Mouse (Mus musculus): ENCODE results near the gene Vasp. TPM values are rescaled to one million over a fixed set of nuclear protein-coding genes. Genes with fewer than 3 reads are reported as not detected.
A peak's percentile ranks its signal among the peaks of the same experiment; 100 is the strongest.

Gene Vasp
- polyA plus RNA-seq, 1 experiment: 517 TPM

DNA sequence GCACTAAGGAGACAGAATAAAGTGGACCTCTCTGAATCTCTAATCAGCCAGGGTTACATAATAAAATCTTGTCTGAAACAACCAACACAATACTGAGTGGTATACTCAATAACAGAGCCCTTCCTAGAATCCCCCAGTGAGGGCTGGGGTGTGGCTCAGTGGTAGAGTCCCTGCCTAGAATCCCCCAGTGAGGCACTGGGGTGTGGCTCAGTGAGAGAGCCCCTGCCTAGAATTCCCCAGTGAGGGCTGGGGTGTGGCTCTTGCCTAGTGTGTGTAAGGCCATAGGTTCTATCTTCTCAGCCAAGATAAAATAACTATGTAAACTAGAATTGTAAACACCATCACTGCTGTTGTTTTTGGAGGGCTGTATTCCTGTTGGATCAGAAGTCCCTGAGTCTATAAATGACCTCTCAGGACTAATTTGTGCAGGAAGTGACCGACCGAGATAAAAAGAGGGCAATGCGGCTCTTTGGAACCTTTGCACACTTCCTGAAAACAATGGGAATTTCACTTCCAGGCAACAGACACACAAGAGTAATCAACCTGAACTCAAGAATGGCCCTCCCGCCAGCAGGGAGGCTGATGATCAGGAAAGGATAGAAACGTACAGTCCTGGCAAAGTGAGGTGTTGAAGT, 60.5 kb downstream of the Vasp start:
- Histone ChIP-seq H3K4me3 (ENCODE audit: low read depth, low read length) (no peak overlapping the region), H3K27me3 (ENCODE audit: control insufficient read depth, insufficient read depth, low read length) (peaks cover 16% of the 10 kb centered on the region), H3K27ac (ENCODE audit: insufficient read depth, low read depth, low read length) (0 out of 2 replicates have a peak overlapping the region, but pooled peaks have one; percentile 8), H3K36me3 (ENCODE audit: control insufficient read depth, insufficient read depth, low read length) (no peaks in the 10 kb centered on the region), H3K4me1 (ENCODE audit: control insufficient read depth, insufficient read depth, insufficient read length, low read length) (peaks cover 13% of the 10 kb centered on the region)
- TF ChIP-seq POLR2A (IDR thresholded peaks at IDR 0.05; ENCODE audit: low read depth, low read length) (no peak), CTCF (IDR thresholded peaks at IDR 0.05; ENCODE audit: extremely low read depth, insufficient read length, insufficient replicate concordance, low read depth, low read length) (no peak)
- 43% methylated on average over 5 of the region's 5 CpGs for WGBS

DNA sequence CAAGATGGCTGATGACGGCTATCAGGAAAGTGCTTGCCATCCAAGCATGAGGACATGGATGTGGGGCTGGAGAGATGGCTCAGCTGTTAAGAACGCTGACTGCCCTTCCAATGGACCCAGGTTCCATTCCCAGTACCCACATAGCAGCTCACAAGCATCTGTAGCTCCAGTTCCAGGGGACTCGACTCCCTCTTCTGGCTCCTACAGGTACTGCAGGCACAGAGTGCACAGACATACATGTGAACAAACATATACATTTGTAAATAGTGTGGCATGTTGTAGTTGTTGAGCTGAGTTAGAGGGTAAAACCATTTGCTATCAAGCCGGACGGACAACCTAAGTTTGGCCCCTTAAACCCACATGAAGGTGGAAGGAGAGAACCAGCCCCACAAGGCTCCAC, 61.6 kb downstream of the Vasp start:
- 94% methylated on average over 5 of the region's 5 CpGs for WGBS
- peaks cover 13% of the 10 kb centered on the region for H3K4me1 ChIP-seq (ENCODE audit: control insufficient read depth, insufficient read depth, insufficient read length, low read length)

DNA sequence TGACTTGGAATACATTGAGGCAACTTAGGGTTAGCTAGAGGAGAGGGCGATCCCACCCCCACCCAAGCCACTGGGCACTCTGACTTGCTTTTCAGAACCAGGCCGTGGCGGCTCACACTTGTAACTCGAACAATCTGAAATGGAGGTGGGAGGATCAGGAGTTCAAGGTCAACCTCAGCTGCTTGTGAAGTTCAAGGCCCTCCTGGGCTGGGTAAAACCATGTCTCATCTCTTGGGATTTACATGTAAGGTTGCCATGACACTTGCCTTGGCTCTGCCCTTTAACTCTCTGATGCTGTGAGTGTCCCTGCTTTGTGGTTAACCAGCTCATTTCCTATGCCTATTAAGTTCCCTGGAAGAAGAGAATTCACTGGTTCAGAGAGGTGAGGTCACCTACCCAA, 62.1 kb downstream of the Vasp start:
- WGBS: 77% methylated on average over 4 of the region's 4 CpGs

More for the DNA sequence above, 61.6 kb downstream of the Vasp start:
- Histone ChIP-seq H3K27ac (ENCODE audit: insufficient read depth, low read depth, low read length) (no peak overlapping the region), H3K4me3 (ENCODE audit: low read depth, low read length) (no peak overlapping the region), H3K36me3 (ENCODE audit: control insufficient read depth, insufficient read depth, low read length) (no peaks in the 10 kb centered on the region; the same call in 1 of the 2 replicates), H3K27me3 (ENCODE audit: control insufficient read depth, insufficient read depth, low read length) (peaks cover 10% of the 10 kb centered on the region)
- TF ChIP-seq POLR2A (IDR thresholded peaks at IDR 0.05; ENCODE audit: low read depth, low read length) (no peak), CTCF (IDR thresholded peaks at IDR 0.05; ENCODE audit: extremely low read depth, insufficient read length, insufficient replicate concordance, low read depth, low read length) (0 out of 2 replicates have a peak, but pooled peaks have one; percentile 20)

DNA sequence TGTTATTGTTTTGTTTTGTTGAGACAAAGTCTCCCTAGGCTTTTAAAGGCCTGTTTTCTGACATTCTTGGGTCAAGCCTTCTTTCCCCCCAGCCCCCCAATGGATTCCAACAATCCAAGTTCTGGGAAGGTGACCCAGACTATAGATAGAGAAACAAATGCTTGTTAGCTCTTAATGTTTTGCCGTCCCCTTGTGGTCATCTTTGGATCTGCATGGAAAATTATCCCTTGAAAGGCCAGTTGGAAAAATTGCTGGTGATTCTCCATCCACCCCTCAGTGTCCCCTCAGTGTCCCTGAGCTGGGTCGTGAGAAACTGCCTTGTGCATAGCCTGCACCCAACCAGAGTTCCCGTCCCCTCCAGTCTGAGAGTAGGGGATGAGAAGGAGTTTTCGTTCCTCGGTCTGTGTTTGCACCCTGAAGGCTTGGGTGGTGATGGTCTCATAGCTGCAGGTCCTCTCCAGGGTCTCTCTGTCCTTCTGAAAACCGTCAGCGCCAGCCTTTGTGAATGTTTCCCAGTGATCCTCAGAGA, 62.6 kb downstream of the Vasp start:
- Histone ChIP-seq H3K27me3 (ENCODE audit: control insufficient read depth, insufficient read depth, low read length) (peaks cover 10% of the 10 kb centered on the region), H3K4me1 (ENCODE audit: control insufficient read depth, insufficient read depth, insufficient read length, low read length) (peaks cover 13% of the 10 kb centered on the region), H3K27ac (ENCODE audit: insufficient read depth, low read depth, low read length) (no peak overlapping the region), H3K36me3 (ENCODE audit: control insufficient read depth, insufficient read depth, low read length) (no peaks in the 10 kb centered on the region; the same call in 1 of the 2 replicates), H3K4me3 (ENCODE audit: low read depth, low read length) (no peak overlapping the region)
- WGBS: 49% methylated on average over 7 of the region's 7 CpGs
- TF ChIP-seq CTCF (IDR thresholded peaks at IDR 0.05; ENCODE audit: extremely low read depth, insufficient read length, insufficient replicate concordance, low read depth, low read length) (peak; percentile 56; the same call in 1 of the 2 replicates), POLR2A (IDR thresholded peaks at IDR 0.05; ENCODE audit: low read depth, low read length) (no peak)

More for the DNA sequence above, 62.1 kb downstream of the Vasp start:
- H3K36me3 ChIP-seq (ENCODE audit: control insufficient read depth, insufficient read depth, low read length): no peaks in the 10 kb centered on the region; the same call in 1 of the 2 replicates
- peaks cover 13% of the 10 kb centered on the region for H3K4me1 ChIP-seq (ENCODE audit: control insufficient read depth, insufficient read depth, insufficient read length, low read length)
- TF ChIP-seq POLR2A (IDR thresholded peaks at IDR 0.05; ENCODE audit: low read depth, low read length) (no peak), CTCF (IDR thresholded peaks at IDR 0.05; ENCODE audit: extremely low read depth, insufficient read length, insufficient replicate concordance, low read depth, low read length) (no peak)
- H3K27ac ChIP-seq (ENCODE audit: insufficient read depth, low read depth, low read length): no peak overlapping the region
- no peak overlapping the region for H3K4me3 ChIP-seq (ENCODE audit: low read depth, low read length)
- H3K27me3 ChIP-seq (ENCODE audit: control insufficient read depth, insufficient read depth, low read length): peaks cover 10% of the 10 kb centered on the region

DNA sequence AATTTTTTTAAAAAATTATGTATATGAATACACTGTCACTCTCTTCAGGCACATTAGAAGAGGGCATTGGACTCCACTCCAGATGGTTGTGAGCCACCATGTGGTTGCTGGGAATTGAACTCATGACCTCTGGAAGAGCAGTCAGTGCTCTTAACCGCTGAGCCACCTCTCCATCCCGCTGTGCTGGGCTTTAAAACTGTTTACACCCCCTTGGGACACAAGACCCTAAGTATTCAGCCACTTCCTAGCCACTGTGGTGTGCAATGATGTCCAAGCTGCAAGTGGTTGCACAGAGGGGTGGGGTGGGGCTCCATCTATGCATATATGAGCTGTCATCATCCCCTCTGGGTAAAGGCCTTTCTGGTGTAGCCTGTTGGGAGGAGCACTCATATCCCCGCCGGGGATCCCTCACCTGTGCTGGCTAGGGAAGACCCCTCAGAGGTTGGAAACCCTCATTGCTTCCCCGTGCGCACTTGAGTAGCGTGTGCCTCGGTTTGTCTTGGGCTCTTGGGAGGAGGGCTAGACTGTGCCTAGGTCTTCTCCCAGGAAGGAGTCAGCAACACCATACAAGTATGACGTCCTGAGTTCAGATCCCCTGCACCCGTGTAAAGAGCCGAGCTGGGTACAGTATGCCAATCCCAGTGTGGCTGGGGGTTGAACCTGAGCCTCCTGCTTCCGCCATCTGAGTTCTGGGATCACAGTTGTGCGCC, 63.3 kb downstream of the Vasp start:
- H3K4me1 ChIP-seq (ENCODE audit: control insufficient read depth, insufficient read depth, insufficient read length, low read length): peaks cover 14% of the 10 kb centered on the region
- no peaks in the 10 kb centered on the region; the same call in 1 of the 2 replicates for H3K36me3 ChIP-seq (ENCODE audit: control insufficient read depth, insufficient read depth, low read length)
- no peak overlapping the region for H3K27ac ChIP-seq (ENCODE audit: insufficient read depth, low read depth, low read length)
- peaks cover 10% of the 10 kb centered on the region for H3K27me3 ChIP-seq (ENCODE audit: control insufficient read depth, insufficient read depth, low read length)
- no peak overlapping the region for H3K4me3 ChIP-seq (ENCODE audit: low read depth, low read length)
- WGBS: 77% methylated on average over 13 of the region's 13 CpGs
- TF ChIP-seq CTCF (IDR thresholded peaks at IDR 0.05; ENCODE audit: extremely low read depth, insufficient read length, insufficient replicate concordance, low read depth, low read length) (no peak), POLR2A (IDR thresholded peaks at IDR 0.05; ENCODE audit: low read depth, low read length) (no peak)

Other genes with a start within 250 kb of the Vasp start
- gene Foxa3, start 248.3 kb downstream of the Vasp start, polyA plus RNA-seq (2012; rRNA removed): 17.8 and 19.9 TPM in 2 replicates
- 50.4 and 71.8 TPM in 2 replicates for gene Sympk, start 247.4 kb downstream of the Vasp start, polyA plus RNA-seq (2012; rRNA removed)
- not detected in 2 replicates for gene Rsph6a, start 217.1 kb downstream of the Vasp start, polyA plus RNA-seq (2012; rRNA removed)
- 13.9 and 16.3 TPM in 2 replicates for gene Dmwd, start 195.6 kb downstream of the Vasp start, polyA plus RNA-seq (2012; rRNA removed)
- gene Dmpk, start 188.0 kb downstream of the Vasp start, polyA plus RNA-seq (2012; rRNA removed): 353 and 387 TPM in 2 replicates
- gene Six5, start 177.2 kb downstream of the Vasp start, polyA plus RNA-seq (2012; rRNA removed): 14.1 and 14.5 TPM in 2 replicates
- not detected in 2 replicates for gene Gm4969, start 153.4 kb downstream of the Vasp start, polyA plus RNA-seq (2012; rRNA removed)
- gene Fbxo46, start 152.0 kb downstream of the Vasp start, polyA plus RNA-seq (2012; rRNA removed): 6.1 and 14.9 TPM in 2 replicates
- 5.5 and 6.6 TPM in 2 replicates for gene Qpctl, start 122.5 kb downstream of the Vasp start, polyA plus RNA-seq (2012; rRNA removed)
- 13.2 and 25.8 TPM in 2 replicates for gene Snrpd2, start 122.1 kb downstream of the Vasp start, polyA plus RNA-seq (2012; rRNA removed)
- gene Gipr, start 105.7 kb downstream of the Vasp start, polyA plus RNA-seq (2012; rRNA removed): 0.53 and 0.62 TPM in 2 replicates
- 15.8 and 17.2 TPM in 2 replicates for gene Eml2, start 95.4 kb downstream of the Vasp start, polyA plus RNA-seq (2012; rRNA removed)
- 3.8 and 4.4 TPM in 2 replicates for gene Gpr4, start 59.3 kb downstream of the Vasp start, polyA plus RNA-seq (2012; rRNA removed)
- gene Opa3, start 43.5 kb downstream of the Vasp start, polyA plus RNA-seq (2012; rRNA removed): 17.1 and 34.6 TPM in 2 replicates
- gene Ppm1n, start 8.2 kb upstream of the Vasp start, polyA plus RNA-seq (2012; rRNA removed): 1.8 and 11.8 TPM in 2 replicates
- gene Rtn2, start 10.8 kb upstream of the Vasp start, polyA plus RNA-seq (2012; rRNA removed): 6.7 and 11.7 TPM in 2 replicates
- gene Fosb, start 38.2 kb upstream of the Vasp start, polyA plus RNA-seq (2012; rRNA removed): 1.7 and 16.7 TPM in 2 replicates
- 9.3 and 17.5 TPM in 2 replicates for gene Ercc1, start 73.0 kb upstream of the Vasp start, polyA plus RNA-seq (2012; rRNA removed)
- 2.0 and 2.5 TPM in 2 replicates for gene Cd3eap, start 87.7 kb upstream of the Vasp start, polyA plus RNA-seq (2012; rRNA removed)
- 6.2 and 10.4 TPM in 2 replicates for gene Ppp1r13l, start 87.9 kb upstream of the Vasp start, polyA plus RNA-seq (2012; rRNA removed)
- gene Ercc2, start 110.2 kb upstream of the Vasp start, polyA plus RNA-seq (2012; rRNA removed): 21.0 and 31.2 TPM in 2 replicates
- 2.6 and 3.5 TPM in 2 replicates for gene Klc3, start 132.3 kb upstream of the Vasp start, polyA plus RNA-seq (2012; rRNA removed)
- gene Ckm, start 133.0 kb upstream of the Vasp start, polyA plus RNA-seq (2012; rRNA removed): 31.9 and 45.3 TPM in 2 replicates
- gene Mark4, start 187.0 kb upstream of the Vasp start, polyA plus RNA-seq (2012; rRNA removed): 11.6 and 27.4 TPM in 2 replicates
- 6.5 and 12.0 TPM in 2 replicates for gene Exoc3l2, start 191.5 kb upstream of the Vasp start, polyA plus RNA-seq (2012; rRNA removed)
- gene Bloc1s3, start 236.6 kb upstream of the Vasp start, polyA plus RNA-seq (2012; rRNA removed): 11.9 and 24.9 TPM in 2 replicates
- 56.3 and 120 TPM in 2 replicates for gene Trappc6a, start 236.6 kb upstream of the Vasp start, polyA plus RNA-seq (2012; rRNA removed)
- 0.23 and 0.43 TPM in 2 replicates for gene Nkpd1, start 246.0 kb upstream of the Vasp start, polyA plus RNA-seq (2012; rRNA removed)

All from small intestine, adult 2 months (tissue).